Mouse (Mus musculus) E14TG2a.4 (cell line): ENCODE measurements around the gene Rapgef4.
"Not testable (repeated sequence)": the region's sequence is repeated elsewhere in the genome, so short reads cannot be mapped to it uniquely, and the experiment has no call there.

ENCODE experiments used
- H3K27me3 ChIP-seq: 2 replicates; pipeline ENCODE4 v1.6.1; 2014; ENCODE audit warnings: low read length, control low read depth; ENCODE audit not compliant: insufficient read depth
- H3K36me3 ChIP-seq: 2 replicates; pipeline ENCODE4 v1.6.1; 2014; ENCODE audit warnings: low read length, control low read depth; ENCODE audit not compliant: insufficient read depth
- H3K4me1 ChIP-seq: replicated peaks from 2 replicates; pipeline ENCODE4 v1.6.1; 2014; ENCODE audit warnings: low read depth, low read length, control low read depth
- H3K4me3 ChIP-seq: replicated peaks from 2 replicates; pipeline ENCODE4 v1.5.1; 2014; ENCODE audit warnings: mild to moderate bottlenecking, low read length
- H3K9me3 ChIP-seq: 2 replicates; pipeline ENCODE4 v1.6.1; 2014; ENCODE audit warnings: low read length, control low read depth
- CTCF ChIP-seq: conservative IDR thresholded peaks from 2 replicates; pipeline ENCODE4 v1.5.1; 2014; ENCODE audit warnings: low read length
- NANOG ChIP-seq: IDR thresholded peaks from 2 replicates; pipeline ENCODE4 v1.6.1; 2014; ENCODE audit warnings: borderline replicate concordance, low read length, mixed read lengths
- POU5F1 ChIP-seq: IDR thresholded peaks from 2 replicates; pipeline ENCODE4 v1.6.1; 2014; ENCODE audit warnings: low read length, borderline replicate concordance

The Rapgef4 gene

GRCm38 (mm10) chr2:72056081-72056874 is 75.2 kb downstream of the Rapgef4 start:
- Histone ChIP-seq H3K4me1 (no peaks in the 10 kb centered on the region), H3K36me3 (no peaks in the 10 kb centered on the region), H3K4me3 (no peak overlapping the region), H3K9me3 (no peaks in the 10 kb centered on the region), H3K27me3 (no peaks in the 10 kb centered on the region)
- TF ChIP-seq POU5F1 (no peak), CTCF (no peak), NANOG (no peak)

DNA sequence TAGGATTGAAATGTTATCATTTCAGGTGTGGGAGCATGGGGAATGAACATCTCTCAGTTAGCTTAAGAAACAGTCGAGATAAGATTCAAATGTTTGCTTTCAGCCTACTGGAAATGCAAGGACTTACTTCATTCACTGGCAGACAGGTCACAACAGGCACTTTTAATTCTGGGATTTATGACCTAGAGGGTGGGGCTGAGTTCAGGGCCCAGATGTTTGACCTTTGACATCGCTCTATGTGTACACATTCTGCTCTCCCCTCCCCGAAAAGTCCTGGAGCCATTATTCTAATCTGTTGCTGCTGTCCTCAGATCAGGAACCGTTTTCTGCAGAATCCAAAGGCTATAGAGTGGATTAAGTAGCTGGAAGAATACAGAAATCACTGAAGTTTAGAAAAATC is 81.9 kb downstream of the Rapgef4 start:
- no peaks in the 10 kb centered on the region for H3K36me3 ChIP-seq
- TF ChIP-seq POU5F1 = no peak
- H3K4me3 ChIP-seq = no peak overlapping the region
- no peaks in the 10 kb centered on the region for H3K4me1 ChIP-seq
- no peaks in the 10 kb centered on the region for H3K27me3 ChIP-seq
- no peaks in the 10 kb centered on the region for H3K9me3 ChIP-seq

GRCm38 (mm10) chr2:72068505-72068904 is 87.5 kb downstream of the Rapgef4 start:
- Histone ChIP-seq H3K9me3 (no peaks in the 10 kb centered on the region), H3K4me3 (no peak overlapping the region), H3K36me3 (no peaks in the 10 kb centered on the region), H3K4me1 (peaks cover 8% of the 10 kb centered on the region; the same call in 1 of the 2 replicates), H3K27me3 (no peaks in the 10 kb centered on the region)
- TF ChIP-seq NANOG (no peak), POU5F1 (no peak), CTCF (no peak)

- no peak for TF ChIP-seq CTCF
- no peak for TF ChIP-seq NANOG
- no peak for TF ChIP-seq POU5F1
- no peak overlapping the region for H3K4me3 ChIP-seq
- no peaks in the 10 kb centered on the region for H3K27me3 ChIP-seq
- no peaks in the 10 kb centered on the region for H3K36me3 ChIP-seq
- H3K4me1 ChIP-seq = peaks cover 13% of the 10 kb centered on the region
- no peaks in the 10 kb centered on the region for H3K9me3 ChIP-seq
These were observed 89.0 kb downstream of the Rapgef4 start for GRCm38 (mm10) chr2:72070086-72070485.

- peaks cover 15% of the 10 kb centered on the region for H3K4me1 ChIP-seq
- not testable (repeated sequence) for H3K9me3 ChIP-seq, H3K36me3 ChIP-seq, H3K27me3 ChIP-seq, H3K4me3 ChIP-seq
These were observed 92.1 kb downstream of the Rapgef4 start for GRCm38 (mm10) chr2:72073121-72073520.

GRCm38 (mm10) chr2:72074999-72075561 is 94.0 kb downstream of the Rapgef4 start:
- Histone ChIP-seq H3K36me3 (no peaks in the 10 kb centered on the region), H3K27me3 (no peaks in the 10 kb centered on the region), H3K4me3 (no peak overlapping the region), H3K4me1 (peaks cover 15% of the 10 kb centered on the region), H3K9me3 (no peaks in the 10 kb centered on the region)
- TF ChIP-seq POU5F1 (no peak), NANOG (no peak), CTCF (no peak)

DNA sequence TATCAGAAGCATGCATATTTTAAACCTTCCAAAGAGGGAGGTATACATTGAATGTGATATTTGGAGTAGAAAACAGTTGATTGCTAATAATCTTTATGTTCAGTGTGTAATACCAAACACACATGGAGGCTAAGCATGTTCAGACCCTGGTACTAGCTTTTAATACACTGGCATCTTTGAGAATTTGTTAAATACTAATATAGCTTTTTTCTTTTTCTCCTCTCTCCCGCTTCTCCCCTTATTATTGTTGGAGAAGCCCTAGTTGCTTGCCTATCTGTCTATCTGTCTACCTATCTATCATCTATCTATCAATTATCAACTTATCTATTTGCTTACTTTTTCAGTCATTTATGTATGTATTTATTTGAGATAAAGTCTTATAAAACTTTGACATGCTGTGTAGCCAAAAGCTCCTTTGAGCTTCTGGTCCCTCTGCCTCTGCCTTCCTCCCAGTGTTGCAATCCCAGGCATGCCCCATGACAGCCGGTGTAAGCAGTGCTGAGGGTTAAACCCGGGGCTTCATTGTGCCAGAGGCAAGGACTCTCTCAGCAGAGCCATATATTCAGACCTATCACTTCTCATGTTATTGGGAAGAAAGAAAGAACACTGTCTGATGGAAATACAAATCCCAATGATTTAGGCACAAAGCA is 96.6 kb downstream of the Rapgef4 start:
- no peaks in the 10 kb centered on the region for H3K27me3 ChIP-seq
- no peaks in the 10 kb centered on the region for H3K36me3 ChIP-seq
- H3K4me3 ChIP-seq = no peak overlapping the region
- peaks cover 18% of the 10 kb centered on the region for H3K4me1 ChIP-seq
- no peak for TF ChIP-seq CTCF
- no peak for TF ChIP-seq NANOG
- TF ChIP-seq POU5F1 = no peak
- no peaks in the 10 kb centered on the region for H3K9me3 ChIP-seq

DNA sequence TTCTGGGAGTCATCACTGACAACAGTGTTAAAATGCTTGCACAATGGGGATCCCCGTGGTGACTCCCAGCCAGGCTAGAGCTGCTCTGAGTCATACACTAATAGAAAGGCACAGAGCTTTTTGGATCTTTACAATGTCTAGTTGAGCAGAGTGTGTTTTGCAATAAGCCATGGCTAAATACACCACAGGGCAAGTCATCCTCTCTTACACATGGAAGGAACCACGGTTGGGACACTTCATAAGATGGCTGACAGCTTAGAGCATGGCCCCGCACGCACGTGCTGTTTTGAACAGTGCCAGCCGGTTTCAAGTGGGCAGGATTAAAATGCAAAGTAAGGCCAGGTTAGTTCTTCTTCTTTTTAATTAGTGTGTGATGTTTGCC is 97.1 kb downstream of the Rapgef4 start:
- no peak for TF ChIP-seq NANOG
- no peak for TF ChIP-seq CTCF
- TF ChIP-seq POU5F1 = no peak
- H3K36me3 ChIP-seq = no peaks in the 10 kb centered on the region
- H3K9me3 ChIP-seq = no peaks in the 10 kb centered on the region
- H3K4me1 ChIP-seq = peaks cover 18% of the 10 kb centered on the region
- no peaks in the 10 kb centered on the region for H3K27me3 ChIP-seq
- H3K4me3 ChIP-seq = no peak overlapping the region

DNA sequence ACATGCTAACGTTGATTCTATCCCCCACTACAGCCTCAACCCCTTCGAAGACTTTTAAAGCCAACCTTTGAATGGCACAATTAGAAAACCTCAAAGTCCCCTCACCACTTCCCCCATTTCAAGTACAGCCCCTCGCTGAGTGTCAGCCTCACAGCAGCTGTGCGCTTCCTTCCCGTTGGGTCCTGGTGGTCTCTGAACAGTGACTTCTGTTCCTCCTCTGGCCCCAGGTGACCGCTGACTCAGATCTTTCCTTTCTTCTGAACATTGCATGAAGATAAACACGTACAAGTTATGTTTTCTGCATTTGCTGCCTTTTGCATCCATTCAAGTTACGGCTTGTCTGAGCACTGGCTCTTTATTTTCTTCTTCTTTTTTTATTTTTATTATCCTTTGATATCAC is 98.1 kb downstream of the Rapgef4 start:
- Histone ChIP-seq H3K36me3 (no peaks in the 10 kb centered on the region), H3K27me3 (no peaks in the 10 kb centered on the region), H3K4me1 (peaks cover 18% of the 10 kb centered on the region), H3K9me3 (no peaks in the 10 kb centered on the region), H3K4me3 (no peak overlapping the region)
- TF ChIP-seq POU5F1 (no peak), CTCF (no peak), NANOG (no peak)
